Mouse (Mus musculus): ENCODE measurements around the gene Eps15. TPM values are rescaled to one million over a fixed set of nuclear protein-coding genes. Genes with fewer than 3 reads are reported as not detected.

The Eps15 gene
- total and polyA plus RNA-seq, 3 experiments: 8.8 to 137 (median 56.8) TPM

- DNase-seq (ENCODE audit: low spot score) (no peak), ATAC-seq (ENCODE audit: extremely low read depth, insufficient number of reproducible peaks, low FRiP score, poor library complexity, severe bottlenecking) (no peak)
- peaks cover 2% of the 10 kb centered on the region; the same call in 1 of the 2 replicates for H3K27me3 ChIP-seq (ENCODE audit: insufficient read depth, low read length)
- no peaks in the 10 kb centered on the region for H3K9me3 ChIP-seq (replicated peaks)
- no peak overlapping the region for H3K4me3 ChIP-seq (ENCODE audit: low read depth, low read length)
- H3K36me3 ChIP-seq (replicated peaks): no peaks in the 10 kb centered on the region
- TF ChIP-seq CTCF (IDR thresholded peaks at IDR 0.05; ENCODE audit: low read depth, low read length): no peak
- no peak for TF ChIP-seq GATA2 (IDR thresholded peaks at IDR 0.05; ENCODE audit: borderline replicate concordance, low read depth, low read length)
- no peak for TF ChIP-seq POLR2AphosphoS5 (IDR thresholded peaks at IDR 0.05; ENCODE audit: insufficient replicate concordance, low read depth, low read length)
- TF ChIP-seq GATA1 (IDR thresholded peaks at IDR 0.05; ENCODE audit: borderline replicate concordance, low read length): no peak
- TF ChIP-seq TAL1 (conservative IDR thresholded peaks at IDR 0.05; ENCODE audit: low read depth, low read length): no peak
- H3K4me1 ChIP-seq (ENCODE audit: insufficient read depth, low read depth, low read length): no peaks in the 10 kb centered on the region
These were observed 6.4 kb upstream of the Eps15 start for GRCm38 (mm10) chr4:109273586-109274240.

DNA sequence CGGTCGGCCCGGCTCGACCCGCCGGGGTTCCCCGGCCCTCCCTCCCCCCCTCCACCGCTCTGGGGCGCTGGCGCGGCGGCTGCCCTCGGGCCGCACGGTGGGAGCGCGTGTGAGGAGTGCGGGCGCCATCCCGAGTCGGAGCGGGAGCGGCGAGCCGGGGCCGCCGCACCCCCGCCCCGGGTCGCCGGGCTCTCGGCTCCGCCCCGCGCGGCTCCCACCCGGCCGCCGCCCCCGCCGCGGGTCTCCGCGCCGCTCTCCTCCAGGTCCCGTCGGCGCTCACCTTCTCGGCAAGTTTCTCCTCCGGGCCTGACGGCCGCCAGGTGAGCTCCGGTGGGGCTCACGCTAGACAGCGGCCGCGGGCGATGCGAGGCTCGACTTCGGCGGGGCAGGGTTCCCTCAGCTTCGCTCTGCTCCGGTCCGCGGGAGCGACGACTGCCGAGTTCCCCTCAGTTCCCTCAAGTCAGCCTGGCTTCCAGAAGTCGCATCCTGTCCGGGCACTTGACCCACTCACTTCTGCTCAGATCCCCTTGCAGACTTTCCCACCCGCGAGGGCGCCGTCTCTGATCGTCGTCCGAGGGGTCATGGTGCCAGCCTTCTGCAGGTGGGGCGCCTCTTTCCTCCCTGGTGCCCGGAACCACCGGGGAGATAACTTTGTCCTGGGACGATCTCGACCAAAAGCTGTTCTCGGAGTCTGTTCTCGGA is 542 bp downstream of the Eps15 start:
- H3K9me3 ChIP-seq (replicated peaks): no peaks in the 10 kb centered on the region
- H3K36me3 ChIP-seq (replicated peaks): peaks cover 15% of the 10 kb centered on the region
- ATAC-seq (ENCODE audit: extremely low read depth, insufficient number of reproducible peaks, low FRiP score, poor library complexity, severe bottlenecking): no peak
- no peaks in the 10 kb centered on the region for H3K27me3 ChIP-seq (ENCODE audit: insufficient read depth, low read length)
- peak overlapping the region; percentile 90 for H3K4me3 ChIP-seq (ENCODE audit: low read depth, low read length)
- peak; percentile 19 for DNase-seq (ENCODE audit: low spot score)
- no peak for TF ChIP-seq GATA1 (IDR thresholded peaks at IDR 0.05; ENCODE audit: borderline replicate concordance, low read length)
- no peak for TF ChIP-seq TAL1 (conservative IDR thresholded peaks at IDR 0.05; ENCODE audit: low read depth, low read length)
- no peak for TF ChIP-seq GATA2 (IDR thresholded peaks at IDR 0.05; ENCODE audit: borderline replicate concordance, low read depth, low read length)
- no peak for TF ChIP-seq CTCF (IDR thresholded peaks at IDR 0.05; ENCODE audit: low read depth, low read length)
- TF ChIP-seq POLR2AphosphoS5 (IDR thresholded peaks at IDR 0.05; ENCODE audit: insufficient replicate concordance, low read depth, low read length): no peak
- H3K4me1 ChIP-seq (ENCODE audit: insufficient read depth, low read depth, low read length): peaks cover 27% of the 10 kb centered on the region

- no peaks in the 10 kb centered on the region for H3K9me3 ChIP-seq (replicated peaks)
- H3K4me3 ChIP-seq (ENCODE audit: low read depth, low read length): peak overlapping the region; percentile 90
- TF ChIP-seq POLR2AphosphoS5 (IDR thresholded peaks at IDR 0.05; ENCODE audit: insufficient replicate concordance, low read depth, low read length): no peak
- TF ChIP-seq TAL1 (conservative IDR thresholded peaks at IDR 0.05; ENCODE audit: low read depth, low read length): no peak
- peaks cover 27% of the 10 kb centered on the region for H3K4me1 ChIP-seq (ENCODE audit: insufficient read depth, low read depth, low read length)
- peaks cover 15% of the 10 kb centered on the region for H3K36me3 ChIP-seq (replicated peaks)
- no peak for ATAC-seq (ENCODE audit: extremely low read depth, insufficient number of reproducible peaks, low FRiP score, poor library complexity, severe bottlenecking)
- H3K27me3 ChIP-seq (ENCODE audit: insufficient read depth, low read length): no peaks in the 10 kb centered on the region
- no peak for DNase-seq (ENCODE audit: low spot score)
These were observed 1.1 kb downstream of the Eps15 start for GRCm38 (mm10) chr4:109281161-109281560.

GRCm38 (mm10) chr4:109281946-109282345 is 1.9 kb downstream of the Eps15 start:
- TF ChIP-seq CTCF (IDR thresholded peaks at IDR 0.05; ENCODE audit: low read depth, low read length) (no peak), TAL1 (conservative IDR thresholded peaks at IDR 0.05; ENCODE audit: low read depth, low read length) (no peak), GATA1 (IDR thresholded peaks at IDR 0.05; ENCODE audit: borderline replicate concordance, low read length) (no peak), POLR2AphosphoS5 (IDR thresholded peaks at IDR 0.05; ENCODE audit: insufficient replicate concordance, low read depth, low read length) (no peak), GATA2 (IDR thresholded peaks at IDR 0.05; ENCODE audit: borderline replicate concordance, low read depth, low read length) (no peak)
- Histone ChIP-seq H3K4me1 (ENCODE audit: insufficient read depth, low read depth, low read length) (peaks cover 27% of the 10 kb centered on the region), H3K4me3 (ENCODE audit: low read depth, low read length) (no peak overlapping the region; the same call in 1 of the 2 replicates), H3K9me3 (replicated peaks) (no peaks in the 10 kb centered on the region), H3K27me3 (ENCODE audit: insufficient read depth, low read length) (no peaks in the 10 kb centered on the region), H3K36me3 (replicated peaks) (peaks cover 15% of the 10 kb centered on the region)
- ATAC-seq (ENCODE audit: extremely low read depth, insufficient number of reproducible peaks, low FRiP score, poor library complexity, severe bottlenecking) (no peak), DNase-seq (ENCODE audit: low spot score) (no peak)

DNA sequence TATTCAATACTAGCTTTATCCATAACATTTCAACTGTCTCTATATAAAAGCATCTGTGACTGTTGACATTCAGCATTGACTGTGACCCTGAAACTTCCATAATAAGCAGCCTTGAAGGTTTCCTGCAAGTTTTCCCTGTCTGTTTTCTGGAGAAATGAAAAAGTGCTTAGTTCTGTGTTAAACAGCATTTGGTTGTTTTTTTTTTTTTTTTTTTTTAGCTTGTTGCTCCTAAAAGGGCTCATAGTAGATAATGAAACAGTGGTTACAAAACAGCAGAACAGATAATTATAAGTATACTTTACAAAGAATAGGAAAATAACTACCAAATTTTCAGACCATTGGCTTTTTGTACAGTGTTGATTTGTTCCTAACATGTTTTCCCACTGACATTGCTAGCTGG is 14.6 kb downstream of the Eps15 start:
- ATAC-seq (ENCODE audit: extremely low read depth, insufficient number of reproducible peaks, low FRiP score, poor library complexity, severe bottlenecking): no peak

DNA sequence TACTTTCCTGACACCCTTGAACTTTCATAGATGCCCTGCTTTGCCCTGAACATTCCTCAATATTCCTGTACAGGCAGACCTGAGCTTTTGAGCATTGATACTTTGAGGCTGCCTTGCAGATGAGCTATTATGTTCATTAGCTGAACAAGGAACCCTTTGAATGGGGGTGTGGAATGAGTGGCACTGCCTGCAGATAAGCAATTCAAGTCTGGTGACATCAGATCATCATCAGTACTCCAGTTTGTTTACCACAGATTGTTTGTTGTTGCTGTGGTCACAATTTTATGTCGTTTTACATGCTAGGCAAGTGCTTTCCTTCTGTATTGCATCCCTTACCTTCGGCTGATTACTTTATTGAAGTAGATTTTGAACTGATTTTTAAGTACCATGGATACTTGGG is 16.4 kb downstream of the Eps15 start:
- no peak for DNase-seq (ENCODE audit: low spot score)
- no peak for ATAC-seq (ENCODE audit: extremely low read depth, insufficient number of reproducible peaks, low FRiP score, poor library complexity, severe bottlenecking)
- Histone ChIP-seq H3K4me1 (ENCODE audit: insufficient read depth, low read depth, low read length) (peaks cover 15% of the 10 kb centered on the region), H3K4me3 (ENCODE audit: low read depth, low read length) (no peak overlapping the region), H3K27me3 (ENCODE audit: insufficient read depth, low read length) (no peaks in the 10 kb centered on the region), H3K9me3 (replicated peaks) (no peaks in the 10 kb centered on the region), H3K36me3 (replicated peaks) (peaks cover 19% of the 10 kb centered on the region)
- TF ChIP-seq TAL1 (conservative IDR thresholded peaks at IDR 0.05; ENCODE audit: low read depth, low read length) (no peak), POLR2AphosphoS5 (IDR thresholded peaks at IDR 0.05; ENCODE audit: insufficient replicate concordance, low read depth, low read length) (no peak), GATA2 (IDR thresholded peaks at IDR 0.05; ENCODE audit: borderline replicate concordance, low read depth, low read length) (no peak), CTCF (IDR thresholded peaks at IDR 0.05; ENCODE audit: low read depth, low read length) (no peak), GATA1 (IDR thresholded peaks at IDR 0.05; ENCODE audit: borderline replicate concordance, low read length) (no peak)

More for the DNA sequence above, 14.6 kb downstream of the Eps15 start:
- H3K27me3 ChIP-seq (ENCODE audit: insufficient read depth, low read length): no peaks in the 10 kb centered on the region
- H3K36me3 ChIP-seq (replicated peaks): peaks cover 18% of the 10 kb centered on the region
- no peak overlapping the region for H3K4me3 ChIP-seq (ENCODE audit: low read depth, low read length)
- H3K9me3 ChIP-seq (replicated peaks): no peaks in the 10 kb centered on the region
- TF ChIP-seq POLR2AphosphoS5 (IDR thresholded peaks at IDR 0.05; ENCODE audit: insufficient replicate concordance, low read depth, low read length): no peak
- no peak for TF ChIP-seq CTCF (IDR thresholded peaks at IDR 0.05; ENCODE audit: low read depth, low read length)
- TF ChIP-seq GATA2 (IDR thresholded peaks at IDR 0.05; ENCODE audit: borderline replicate concordance, low read depth, low read length): no peak
- no peak for TF ChIP-seq TAL1 (conservative IDR thresholded peaks at IDR 0.05; ENCODE audit: low read depth, low read length)
- no peak for TF ChIP-seq GATA1 (IDR thresholded peaks at IDR 0.05; ENCODE audit: borderline replicate concordance, low read length)
- peaks cover 15% of the 10 kb centered on the region for H3K4me1 ChIP-seq (ENCODE audit: insufficient read depth, low read depth, low read length)
- DNase-seq (ENCODE audit: low spot score): no peak

Data from G1E (cell line).